Mouse (Mus musculus): Measurements from ENCODE around the gene Ptgis. TPM values are rescaled to one million over a fixed set of nuclear protein-coding genes. Genes with fewer than 3 reads are reported as not detected.
"Not testable (repeated sequence)": the region's sequence is repeated elsewhere in the genome, so short reads cannot be mapped to it uniquely, and the experiment has no call there.

Gene Ptgis
- polyA plus RNA-seq, 2 experiments: 31.2 to 37.7 TPM

GRCm38 (mm10) chr2:167205918-167206629 is 34.3 kb downstream of the Ptgis start:
- H3K9ac ChIP-seq (ENCODE audit: low read depth, low read length, severe bottlenecking): no peak overlapping the region
- no peak overlapping the region for H3K4me3 ChIP-seq (replicated peaks; ENCODE audit: low read length)
- 81% methylated on average over 18 of the region's 18 CpGs for WGBS
- no peaks in the 10 kb centered on the region for H3K9me3 ChIP-seq (ENCODE audit: control insufficient read depth, low read length)
- no peak for ATAC-seq (ENCODE audit: low FRiP score, low read depth)
- H3K27me3 ChIP-seq (ENCODE audit: control insufficient read depth, insufficient read depth, low read length): no peaks in the 10 kb centered on the region
- H3K27ac ChIP-seq (replicated peaks; ENCODE audit: low read depth, low read length): no peak overlapping the region
- TF ChIP-seq POLR2A (IDR thresholded peaks at IDR 0.05; ENCODE audit: borderline replicate concordance, extremely low read depth, insufficient read depth, insufficient read length): no peak
- H3K4me1 ChIP-seq (ENCODE audit: control insufficient read depth, insufficient read depth, low read length): no peaks in the 10 kb centered on the region
- H3K4me2 ChIP-seq (replicated peaks; ENCODE audit: low read depth, low read length, severe bottlenecking): no peak overlapping the region
- peak; percentile 18 for DNase-seq (ENCODE audit: low spot score)
- no peaks in the 10 kb centered on the region for H3K36me3 ChIP-seq (ENCODE audit: control insufficient read depth, insufficient read depth, low read length)

- H3K4me2 ChIP-seq (replicated peaks; ENCODE audit: low read depth, low read length, severe bottlenecking); H3K4me3 ChIP-seq (replicated peaks; ENCODE audit: low read length); H3K4me1 ChIP-seq (ENCODE audit: control insufficient read depth, insufficient read depth, low read length); H3K27me3 ChIP-seq (ENCODE audit: control insufficient read depth, insufficient read depth, low read length); H3K36me3 ChIP-seq (ENCODE audit: control insufficient read depth, insufficient read depth, low read length); H3K9ac ChIP-seq (ENCODE audit: low read depth, low read length, severe bottlenecking); H3K9me3 ChIP-seq (ENCODE audit: control insufficient read depth, low read length); H3K27ac ChIP-seq (replicated peaks; ENCODE audit: low read depth, low read length); ATAC-seq (ENCODE audit: low FRiP score, low read depth); DNase-seq (ENCODE audit: low spot score): not testable (repeated sequence)
- 75% methylated on average over 5 of the region's 5 CpGs for WGBS
Measured at GRCm38 (mm10) chr2:167204686-167205085, 35.7 kb downstream of the Ptgis start.

GRCm38 (mm10) chr2:167203505-167204166 is 36.8 kb downstream of the Ptgis start:
- no peak for TF ChIP-seq POLR2A (IDR thresholded peaks at IDR 0.05; ENCODE audit: borderline replicate concordance, extremely low read depth, insufficient read depth, insufficient read length)
- Histone ChIP-seq H3K4me1 (ENCODE audit: control insufficient read depth, insufficient read depth, low read length) (no peaks in the 10 kb centered on the region), H3K9ac (ENCODE audit: low read depth, low read length, severe bottlenecking) (no peak overlapping the region), H3K27ac (replicated peaks; ENCODE audit: low read depth, low read length) (no peak overlapping the region), H3K36me3 (ENCODE audit: control insufficient read depth, insufficient read depth, low read length) (no peaks in the 10 kb centered on the region), H3K27me3 (ENCODE audit: control insufficient read depth, insufficient read depth, low read length) (no peaks in the 10 kb centered on the region), H3K9me3 (ENCODE audit: control insufficient read depth, low read length) (no peaks in the 10 kb centered on the region), H3K4me2 (replicated peaks; ENCODE audit: low read depth, low read length, severe bottlenecking) (no peak overlapping the region), H3K4me3 (replicated peaks; ENCODE audit: low read length) (no peak overlapping the region)
- 82% methylated on average over 7 of the region's 7 CpGs for WGBS
- ATAC-seq (ENCODE audit: low FRiP score, low read depth) (no peak), DNase-seq (ENCODE audit: low spot score) (no peak)

- no peak for TF ChIP-seq POLR2A (IDR thresholded peaks at IDR 0.05; ENCODE audit: borderline replicate concordance, extremely low read depth, insufficient read depth, insufficient read length)
- Histone ChIP-seq H3K4me1 (ENCODE audit: control insufficient read depth, insufficient read depth, low read length) (no peaks in the 10 kb centered on the region), H3K9me3 (ENCODE audit: control insufficient read depth, low read length) (no peaks in the 10 kb centered on the region), H3K4me2 (replicated peaks; ENCODE audit: low read depth, low read length, severe bottlenecking) (no peak overlapping the region), H3K36me3 (ENCODE audit: control insufficient read depth, insufficient read depth, low read length) (no peaks in the 10 kb centered on the region), H3K27ac (replicated peaks; ENCODE audit: low read depth, low read length) (no peak overlapping the region), H3K9ac (ENCODE audit: low read depth, low read length, severe bottlenecking) (no peak overlapping the region), H3K4me3 (replicated peaks; ENCODE audit: low read length) (no peak overlapping the region), H3K27me3 (ENCODE audit: control insufficient read depth, insufficient read depth, low read length) (no peaks in the 10 kb centered on the region)
- ATAC-seq (ENCODE audit: low FRiP score, low read depth) (no peak), DNase-seq (ENCODE audit: low spot score) (no peak)
- 51% methylated on average over 16 of the region's 16 CpGs for WGBS
Measured at GRCm38 (mm10) chr2:167201463-167202291, 38.7 kb downstream of the Ptgis start.

- no peak for TF ChIP-seq POLR2A (IDR thresholded peaks at IDR 0.05; ENCODE audit: borderline replicate concordance, extremely low read depth, insufficient read depth, insufficient read length)
- H3K9me3 ChIP-seq (ENCODE audit: control insufficient read depth, low read length): no peaks in the 10 kb centered on the region
Measured at GRCm38 (mm10) chr2:167198660-167199427, 41.6 kb downstream of the Ptgis start.

More at GRCm38 (mm10) chr2:167198660-167199427, 41.6 kb downstream of the Ptgis start:
- 38% methylated on average over 13 of the region's 13 CpGs for WGBS
- no peaks in the 10 kb centered on the region for H3K4me1 ChIP-seq (ENCODE audit: control insufficient read depth, insufficient read depth, low read length)
- no peaks in the 10 kb centered on the region for H3K36me3 ChIP-seq (ENCODE audit: control insufficient read depth, insufficient read depth, low read length)
- ATAC-seq (ENCODE audit: low FRiP score, low read depth) (no peak), DNase-seq (ENCODE audit: low spot score) (no peak)
- H3K27ac ChIP-seq (replicated peaks; ENCODE audit: low read depth, low read length): no peak overlapping the region
- H3K4me2 ChIP-seq (replicated peaks; ENCODE audit: low read depth, low read length, severe bottlenecking): no peak overlapping the region
- H3K9ac ChIP-seq (ENCODE audit: low read depth, low read length, severe bottlenecking): no peak overlapping the region
- H3K27me3 ChIP-seq (ENCODE audit: control insufficient read depth, insufficient read depth, low read length): no peaks in the 10 kb centered on the region
- H3K4me3 ChIP-seq (replicated peaks; ENCODE audit: low read length): no peak overlapping the region

Data from limb, embryonic 14.5 days (tissue).